Mouse (Mus musculus) thymus, adult 2 months (tissue): ENCODE results near the gene Ddx6.

Source experiments
- CTCF ChIP-seq: fragments of 200-500 bp; IDR thresholded peaks from 2 replicates; pipeline ENCODE4 v1.5.1; 2012; ENCODE audit warnings: mild to moderate bottlenecking, control low read depth, low read length, moderate library complexity, borderline replicate concordance; ENCODE audit not compliant: control insufficient read depth, poor library complexity, insufficient read depth; ENCODE audit errors: extremely low read depth
- POLR2A ChIP-seq: fragments of 200-500 bp; IDR thresholded peaks from 2 replicates; pipeline ENCODE4 v1.6.1; 2012; ENCODE audit warnings: mild to moderate bottlenecking, low read length, control low read depth, moderate library complexity; ENCODE audit not compliant: control insufficient read depth, poor library complexity, insufficient read depth; ENCODE audit errors: extremely low read depth

DNA sequence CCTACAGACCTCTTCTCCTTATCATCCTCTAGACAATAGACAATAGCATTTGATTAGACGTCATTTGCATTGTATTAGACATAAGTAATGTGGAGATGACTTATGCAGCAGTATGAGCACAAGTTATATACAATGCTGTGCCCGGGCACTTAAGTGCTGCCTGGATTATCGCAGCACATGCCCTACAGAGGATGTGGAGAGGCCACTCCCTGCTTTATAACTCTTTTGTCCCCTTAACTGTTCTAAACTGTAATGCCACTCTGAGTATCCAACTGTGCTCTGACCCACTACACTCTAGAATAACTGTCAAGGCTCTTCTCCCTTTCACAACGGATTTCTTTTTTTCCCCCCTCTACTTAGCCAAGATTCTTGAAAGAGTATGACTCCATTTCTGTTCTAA lies 10.8 kb upstream of the Ddx6 start:
- no peak for TF ChIP-seq POLR2A
- no peak for TF ChIP-seq CTCF
